9 mouse cellular contexts compared by ENCODE assay signal in the genomic region with DNA sequence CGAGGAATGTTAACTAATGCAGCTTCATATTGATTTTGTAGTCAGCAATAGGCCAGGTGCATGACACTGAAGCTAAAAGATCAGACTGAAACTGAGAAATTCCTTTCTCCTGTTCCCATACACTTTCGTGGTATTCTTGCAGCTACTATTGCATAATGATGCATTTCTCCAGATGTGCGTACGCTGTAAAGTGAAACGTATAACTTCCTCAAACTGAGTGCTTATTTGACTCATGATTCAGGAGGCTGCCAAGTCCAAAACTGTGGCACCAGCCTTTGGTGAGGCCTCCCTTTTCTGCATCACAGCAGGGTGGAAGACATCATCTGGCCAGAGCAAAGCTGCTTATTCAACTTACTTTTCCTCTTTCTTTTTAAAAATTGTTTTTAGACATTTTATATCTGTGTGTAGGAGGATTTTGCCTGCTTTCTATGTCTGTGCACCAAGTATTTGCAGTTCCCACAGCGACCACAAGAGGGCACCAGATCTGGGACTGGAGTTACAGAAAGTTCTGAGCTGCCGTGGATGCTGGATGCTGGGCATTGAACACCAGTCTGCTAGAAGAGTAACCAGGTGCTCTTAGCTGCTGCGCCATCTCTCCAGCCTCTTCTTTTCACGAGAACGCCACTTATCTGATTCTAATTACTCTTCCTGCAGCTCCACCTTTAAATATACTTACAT.
DNase-seq lines count a peak whose midpoint lies in the region; ATAC-seq and TF ChIP-seq lines count a peak whose summit lies in the region.
"Had no signal": no experiment of that assay in that cellular context is flagged by ENCODE, and none has a peak within 500 bp of the region (broad histone marks: within the 10 kb centered on the region; RNA-seq: fewer than 3 reads in every experiment).

No protein-coding gene starts in this region.

- intact Hi-C loops in left cerebral cortex, postnatal 25 days (cut with DNase I), result loop anchor here (2.0 to 5.0 kb wide), 2 partner anchors 66 to 157 kb away; no protein-coding TSS in a partner anchor

- no peak overlapping the region for H3K4me3 ChIP-seq in forebrain, embryonic 13.5 days
- H3K4me3 ChIP-seq in hindbrain, embryonic 16.5 days (ENCODE audit: low read length), result no peak overlapping the region
- H3K4me3 ChIP-seq in thymus, adult 2 months (ENCODE audit: control insufficient read depth, insufficient read depth, low read length), result no peak overlapping the region
- H3K4me3 ChIP-seq: erythroblast, embryonic 14.5 days had no signal

- peak; percentile 77 for DNase-seq in layer of hippocampus, adult 11-12 months (ENCODE audit: low spot score)
- no peak for DNase-seq in layer of hippocampus, adult 9-11 months
- DNase-seq in brain, adult 2 months (ENCODE audit: low read depth, low spot score), result peak; percentile 76
- peak; percentile 68 to 80 for DNase-seq in left cerebral cortex, postnatal 25 days (ENCODE audit: low spot score in 2 of 2)
- DNase-seq in ovary, adult 18-20 months (ENCODE audit: low spot score), result peak; percentile 5
- peak; percentile 72 for DNase-seq in thymus, adult 2 months

- 44% methylated on average over 10 of the region's 10 CpGs for WGBS in forebrain, embryonic 13.5 days
- 41% methylated on average over 10 of the region's 10 CpGs for WGBS in hindbrain, embryonic 16.5 days
- WGBS in thymus, adult 2 months, result 12% methylated on average over 10 of the region's 10 CpGs

- H3K27ac ChIP-seq in forebrain, embryonic 13.5 days, result no peak overlapping the region
- H3K27ac ChIP-seq in hindbrain, embryonic 16.5 days (ENCODE audit: low read depth, low read length), result no peak overlapping the region
- no peak overlapping the region for H3K27ac ChIP-seq in thymus, adult 2 months (ENCODE audit: control insufficient read depth, insufficient read depth, low read length)

- ATAC-seq in forebrain, embryonic 13.5 days, result peak; percentile 22
- 0 out of 2 replicates have a peak, but pooled peaks have one; percentile 46 for ATAC-seq in hindbrain, embryonic 16.5 days

- peaks cover 10% of the 10 kb centered on the region for H3K4me1 ChIP-seq in forebrain, embryonic 13.5 days
- peaks cover 3% of the 10 kb centered on the region; the same call in 1 of the 2 replicates for H3K4me1 ChIP-seq in hindbrain, embryonic 16.5 days (ENCODE audit: control insufficient read depth, insufficient read depth, low read depth, low read length)
- no peaks in the 10 kb centered on the region for H3K4me1 ChIP-seq in thymus, adult 2 months (replicated peaks; ENCODE audit: control insufficient read depth, insufficient read depth, low read length)

- no peak overlapping the region for H3K9ac ChIP-seq in forebrain, embryonic 13.5 days
- no peak overlapping the region for H3K9ac ChIP-seq in hindbrain, embryonic 16.5 days (ENCODE audit: low read depth, low read length)

- no peak overlapping the region for H3K4me2 ChIP-seq in forebrain, embryonic 13.5 days
- no peak overlapping the region for H3K4me2 ChIP-seq in hindbrain, embryonic 16.5 days (ENCODE audit: low read length)

- no peaks in the 10 kb centered on the region for H3K36me3 ChIP-seq in forebrain, embryonic 13.5 days (ENCODE audit: poor library complexity, severe bottlenecking)
- H3K36me3 ChIP-seq in hindbrain, embryonic 16.5 days (ENCODE audit: control insufficient read depth, insufficient read depth, low read length), result no peaks in the 10 kb centered on the region
- H3K36me3 ChIP-seq in thymus, adult 2 months (ENCODE audit: control insufficient read depth, insufficient read depth, low read length), result no peaks in the 10 kb centered on the region

- H3K27me3 ChIP-seq in forebrain, embryonic 13.5 days, result no peaks in the 10 kb centered on the region
- H3K27me3 ChIP-seq in hindbrain, embryonic 16.5 days (replicated peaks; ENCODE audit: control insufficient read depth, insufficient read depth, low read length), result no peaks in the 10 kb centered on the region
- H3K27me3 ChIP-seq in thymus, adult 2 months (ENCODE audit: control insufficient read depth, insufficient read depth, low read length), result no peaks in the 10 kb centered on the region

- H3K9me3 ChIP-seq in forebrain, embryonic 13.5 days (replicated peaks), result no peaks in the 10 kb centered on the region
- no peaks in the 10 kb centered on the region for H3K9me3 ChIP-seq in hindbrain, embryonic 16.5 days (ENCODE audit: control insufficient read depth, low read length)

- TF ChIP-seq POLR2A in thymus, adult 2 months (IDR thresholded peaks at IDR 0.05; ENCODE audit: control insufficient read depth, extremely low read depth, insufficient read depth, low read length, poor library complexity), result no peak

- peak; percentile 66; the same call in 1 of the 2 replicates for TF ChIP-seq CTCF in thymus, adult 2 months (IDR thresholded peaks at IDR 0.05; ENCODE audit: borderline replicate concordance, control insufficient read depth, extremely low read depth, insufficient read depth, low read length, poor library complexity)
